Mouse (Mus musculus): ENCODE measurements around the gene Nrg4. TPM values are rescaled to one million over a fixed set of nuclear protein-coding genes. Genes with fewer than 3 reads are reported as not detected.
"Not testable (repeated sequence)": the region's sequence is repeated elsewhere in the genome, so short reads cannot be mapped to it uniquely, and the experiment has no call there.

Gene Nrg4
- polyA plus RNA-seq, 1 experiment = 2.3 TPM

DNA sequence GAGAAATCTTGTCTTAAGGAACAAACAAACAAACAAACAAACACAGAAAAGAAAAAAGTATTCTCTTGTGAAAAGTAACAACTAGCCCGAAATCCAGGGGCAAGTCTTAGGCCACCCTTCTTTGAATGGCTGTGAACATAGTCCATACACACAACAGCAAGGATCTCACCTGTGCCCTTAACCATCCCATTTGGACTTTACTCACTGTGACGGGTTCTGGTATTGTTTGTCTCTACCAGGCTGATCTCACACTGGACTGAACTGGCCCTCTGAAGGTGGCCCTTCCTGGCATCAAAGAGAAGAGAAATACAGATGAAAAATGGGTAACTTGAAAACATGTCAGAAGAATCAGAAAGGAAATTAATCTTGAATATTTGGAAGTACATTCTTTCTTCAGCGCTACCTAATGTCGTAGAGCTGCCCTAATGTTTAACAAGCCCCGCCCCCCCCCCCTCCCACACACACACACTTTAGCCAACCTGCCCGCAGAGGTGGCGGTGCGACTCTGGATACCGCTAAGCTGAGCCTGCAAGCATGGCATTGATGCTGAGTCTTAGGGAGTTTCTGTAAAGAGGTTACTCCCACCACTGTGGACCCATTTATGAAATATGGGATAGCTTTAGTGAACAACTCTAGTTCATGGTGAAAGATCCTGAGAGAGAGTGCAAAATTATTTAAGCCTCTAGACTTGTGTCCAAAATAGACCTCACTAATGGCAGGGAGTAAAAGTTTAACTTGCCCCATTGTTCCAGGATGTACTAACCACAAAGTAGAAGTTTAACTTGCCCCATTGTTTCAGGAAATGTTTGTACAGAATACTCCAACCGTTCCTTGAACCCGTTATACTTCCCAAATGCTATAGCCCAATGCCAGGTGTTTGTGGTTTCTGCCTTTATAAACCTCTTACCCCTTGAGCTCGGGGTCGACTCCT, 90.1 kb downstream of the Nrg4 start:
- Histone ChIP-seq H3K27me3 (ENCODE audit: control insufficient read depth, insufficient read depth, low read length) (no peaks in the 10 kb centered on the region), H3K27ac (ENCODE audit: insufficient read depth, low read length) (no peak overlapping the region), H3K4me3 (replicated peaks; ENCODE audit: insufficient read depth, low read depth, low read length) (no peak overlapping the region), H3K4me1 (ENCODE audit: control insufficient read depth, insufficient read depth, low read length) (no peaks in the 10 kb centered on the region)
- no peak for TF ChIP-seq POLR2A (IDR thresholded peaks at IDR 0.05; ENCODE audit: borderline replicate concordance, insufficient read depth, low read length)
- TF ChIP-seq CTCF (IDR thresholded peaks at IDR 0.05; ENCODE audit: borderline replicate concordance, insufficient read depth, low read depth, low read length) = no peak
- WGBS = 87% methylated on average over 13 of the region's 13 CpGs
- DNase-seq = no peak

DNA sequence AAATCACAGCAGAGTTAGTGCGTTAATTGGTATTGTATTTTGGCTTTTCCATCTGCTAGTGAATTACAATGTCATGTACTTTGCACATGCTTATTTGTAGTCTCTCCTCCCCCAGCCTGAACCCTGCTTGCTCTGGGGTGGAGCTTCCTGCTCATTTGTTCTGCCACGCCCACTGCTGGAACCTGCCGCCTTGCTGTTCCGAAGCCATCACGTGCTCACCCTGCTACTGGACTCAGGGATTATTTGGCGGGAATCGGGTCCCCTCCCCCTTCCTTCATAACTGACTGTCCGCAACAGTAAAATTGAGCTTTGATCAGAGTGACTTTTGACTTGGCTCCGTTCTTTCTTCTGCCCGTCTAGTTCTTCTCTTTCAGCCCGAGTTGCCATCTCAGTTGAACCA, 93.6 kb downstream of the Nrg4 start:
- 74% methylated on average over 11 of the region's 11 CpGs for WGBS
- not testable (repeated sequence) for H3K27ac ChIP-seq (ENCODE audit: insufficient read depth, low read length); H3K4me3 ChIP-seq (replicated peaks; ENCODE audit: insufficient read depth, low read depth, low read length); H3K4me1 ChIP-seq (ENCODE audit: control insufficient read depth, insufficient read depth, low read length); H3K27me3 ChIP-seq (ENCODE audit: control insufficient read depth, insufficient read depth, low read length); DNase-seq

DNA sequence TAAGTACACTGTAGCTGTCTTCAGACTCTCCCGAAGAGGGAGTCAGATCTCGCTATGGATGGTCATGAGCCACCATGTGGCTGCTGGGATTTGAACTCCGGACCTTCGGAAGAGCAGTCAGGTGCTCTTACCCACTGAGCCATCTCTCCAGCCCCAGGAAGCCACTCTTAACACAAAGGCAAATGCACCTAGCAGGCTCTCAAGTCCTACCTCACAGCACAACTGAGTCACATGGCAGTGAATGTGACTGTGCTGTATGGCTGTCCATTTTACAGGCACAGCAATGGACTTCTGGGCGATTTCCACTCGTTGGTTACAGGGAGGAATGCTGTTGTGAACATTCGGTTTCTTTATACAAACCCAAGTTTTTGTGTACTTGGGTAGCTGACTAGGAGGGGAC, 94.1 kb downstream of the Nrg4 start:
- WGBS = 94% methylated on average over 7 of the region's 7 CpGs
- Histone ChIP-seq H3K4me3 (replicated peaks; ENCODE audit: insufficient read depth, low read depth, low read length) (no peak overlapping the region), H3K27ac (ENCODE audit: insufficient read depth, low read length) (no peak overlapping the region), H3K4me1 (ENCODE audit: control insufficient read depth, insufficient read depth, low read length) (no peaks in the 10 kb centered on the region), H3K27me3 (ENCODE audit: control insufficient read depth, insufficient read depth, low read length) (no peaks in the 10 kb centered on the region)
- no peak for TF ChIP-seq CTCF (IDR thresholded peaks at IDR 0.05; ENCODE audit: borderline replicate concordance, insufficient read depth, low read depth, low read length)
- no peak for TF ChIP-seq POLR2A (IDR thresholded peaks at IDR 0.05; ENCODE audit: borderline replicate concordance, insufficient read depth, low read length)
- DNase-seq = no peak

DNA sequence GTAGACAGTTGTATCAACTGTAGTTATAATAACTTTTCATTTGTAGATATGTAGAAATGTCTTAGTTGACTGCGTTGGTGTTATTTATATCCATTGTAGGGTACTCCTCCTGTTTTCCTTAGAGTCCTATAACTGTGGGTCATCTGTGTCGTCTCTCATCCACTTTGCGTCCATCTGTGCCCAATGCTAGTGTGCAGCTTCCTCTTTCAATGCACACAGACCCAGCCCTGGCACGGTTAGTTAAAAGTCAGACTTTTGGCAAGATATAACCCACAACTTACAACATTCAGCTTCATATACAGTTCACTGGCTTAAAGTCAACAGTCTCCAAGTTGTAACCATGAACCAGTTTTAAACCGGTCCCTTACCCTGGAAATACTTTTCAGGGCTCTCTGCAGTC, 94.5 kb downstream of the Nrg4 start:
- 91% methylated on average over 5 of the region's 5 CpGs for WGBS
- TF ChIP-seq CTCF (IDR thresholded peaks at IDR 0.05; ENCODE audit: borderline replicate concordance, insufficient read depth, low read depth, low read length) (no peak), POLR2A (IDR thresholded peaks at IDR 0.05; ENCODE audit: borderline replicate concordance, insufficient read depth, low read length) (no peak)
- no peak for DNase-seq

DNA sequence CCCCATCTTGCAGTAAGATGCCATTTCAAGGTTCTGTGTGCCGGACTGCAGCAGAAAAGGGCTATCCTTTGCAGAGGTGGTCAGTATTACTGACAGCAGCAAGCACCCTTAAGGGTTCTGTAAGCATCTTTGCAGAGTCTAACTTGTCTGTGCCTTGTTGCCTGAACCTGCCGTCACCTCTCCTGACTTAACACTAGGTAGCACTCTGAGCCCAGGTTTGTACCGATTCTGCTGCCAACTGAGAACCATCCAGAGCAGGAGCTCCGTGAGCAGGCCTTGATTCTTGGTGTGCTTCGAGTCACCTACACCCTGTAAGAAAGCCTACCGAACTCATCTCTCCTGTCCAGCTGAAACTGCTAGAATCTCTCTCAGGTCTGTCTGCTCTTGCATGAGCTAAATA, 95.1 kb downstream of the Nrg4 start:
- peak; percentile 68 to 78 for DNase-seq
- no peaks in the 10 kb centered on the region for H3K27me3 ChIP-seq (ENCODE audit: control insufficient read depth, insufficient read depth, low read length)
- TF ChIP-seq POLR2A (IDR thresholded peaks at IDR 0.05; ENCODE audit: borderline replicate concordance, insufficient read depth, low read length) = no peak
- peak; percentile 94 for TF ChIP-seq CTCF (IDR thresholded peaks at IDR 0.05; ENCODE audit: borderline replicate concordance, insufficient read depth, low read depth, low read length)
- H3K27ac ChIP-seq (ENCODE audit: insufficient read depth, low read length) = no peak overlapping the region
- 46% methylated on average over 6 of the region's 6 CpGs for WGBS
- H3K4me3 ChIP-seq (replicated peaks; ENCODE audit: insufficient read depth, low read depth, low read length) = no peak overlapping the region
- no peaks in the 10 kb centered on the region for H3K4me1 ChIP-seq (ENCODE audit: control insufficient read depth, insufficient read depth, low read length)

More for the DNA sequence above, 94.5 kb downstream of the Nrg4 start:
- Histone ChIP-seq H3K4me1 (ENCODE audit: control insufficient read depth, insufficient read depth, low read length) (no peaks in the 10 kb centered on the region), H3K27ac (ENCODE audit: insufficient read depth, low read length) (no peak overlapping the region), H3K27me3 (ENCODE audit: control insufficient read depth, insufficient read depth, low read length) (no peaks in the 10 kb centered on the region), H3K4me3 (replicated peaks; ENCODE audit: insufficient read depth, low read depth, low read length) (no peak overlapping the region)

DNA sequence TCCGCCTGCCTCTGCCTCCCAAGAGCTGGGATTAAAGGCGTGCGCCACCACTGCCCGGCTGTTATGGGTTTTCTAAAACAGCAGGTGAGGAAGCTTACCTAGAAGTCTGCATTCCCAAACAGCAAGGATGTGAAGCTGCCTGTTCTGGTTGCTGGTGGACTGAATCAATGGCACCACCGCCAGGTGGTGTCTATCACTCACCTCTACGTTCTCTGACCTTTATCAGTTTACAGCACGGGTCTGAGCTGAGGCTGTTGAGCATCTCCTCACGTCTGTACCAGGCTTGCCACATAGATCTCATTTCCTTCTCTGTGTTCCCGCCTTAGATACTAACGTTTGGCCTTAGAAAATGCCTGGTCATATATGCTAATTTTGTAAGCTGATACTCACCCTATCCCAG, 97.6 kb downstream of the Nrg4 start:
- no peaks in the 10 kb centered on the region for H3K4me1 ChIP-seq (ENCODE audit: control insufficient read depth, insufficient read depth, low read length)
- TF ChIP-seq POLR2A (IDR thresholded peaks at IDR 0.05; ENCODE audit: borderline replicate concordance, insufficient read depth, low read length) (no peak), CTCF (IDR thresholded peaks at IDR 0.05; ENCODE audit: borderline replicate concordance, insufficient read depth, low read depth, low read length) (no peak)
- no peaks in the 10 kb centered on the region for H3K27me3 ChIP-seq (ENCODE audit: control insufficient read depth, insufficient read depth, low read length)
- H3K27ac ChIP-seq (ENCODE audit: insufficient read depth, low read length) = no peak overlapping the region
- no peak for DNase-seq
- WGBS = 83% methylated on average over 10 of the region's 10 CpGs
- H3K4me3 ChIP-seq (replicated peaks; ENCODE audit: insufficient read depth, low read depth, low read length) = no peak overlapping the region

DNA sequence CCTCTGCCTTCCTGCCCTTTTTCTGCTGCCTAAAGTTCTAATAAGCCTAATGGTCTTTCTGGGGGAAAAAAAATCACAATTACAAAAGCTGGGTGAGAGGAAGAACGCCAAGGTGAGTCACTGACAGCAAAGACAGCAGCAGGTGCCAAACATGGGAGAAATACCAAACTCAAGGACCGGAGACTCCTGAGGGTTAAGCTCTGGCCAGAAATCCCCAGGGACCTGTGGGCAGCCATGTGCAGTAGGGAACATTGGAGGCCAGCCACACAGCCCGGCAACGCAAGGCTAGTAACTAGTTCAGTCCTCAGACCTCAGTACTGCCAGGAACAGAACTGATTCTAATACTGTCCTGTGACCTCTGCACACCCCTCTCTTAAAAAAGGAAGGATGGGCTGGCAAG, 98.5 kb downstream of the Nrg4 start:
- H3K4me3 ChIP-seq (replicated peaks; ENCODE audit: insufficient read depth, low read depth, low read length) = no peak overlapping the region
- no peak for TF ChIP-seq CTCF (IDR thresholded peaks at IDR 0.05; ENCODE audit: borderline replicate concordance, insufficient read depth, low read depth, low read length)
- DNase-seq = no peak
- no peak overlapping the region for H3K27ac ChIP-seq (ENCODE audit: insufficient read depth, low read length)
- 7% methylated on average over 4 of the region's 4 CpGs for WGBS
- H3K4me1 ChIP-seq (ENCODE audit: control insufficient read depth, insufficient read depth, low read length) = no peaks in the 10 kb centered on the region
- H3K27me3 ChIP-seq (ENCODE audit: control insufficient read depth, insufficient read depth, low read length) = no peaks in the 10 kb centered on the region

DNA sequence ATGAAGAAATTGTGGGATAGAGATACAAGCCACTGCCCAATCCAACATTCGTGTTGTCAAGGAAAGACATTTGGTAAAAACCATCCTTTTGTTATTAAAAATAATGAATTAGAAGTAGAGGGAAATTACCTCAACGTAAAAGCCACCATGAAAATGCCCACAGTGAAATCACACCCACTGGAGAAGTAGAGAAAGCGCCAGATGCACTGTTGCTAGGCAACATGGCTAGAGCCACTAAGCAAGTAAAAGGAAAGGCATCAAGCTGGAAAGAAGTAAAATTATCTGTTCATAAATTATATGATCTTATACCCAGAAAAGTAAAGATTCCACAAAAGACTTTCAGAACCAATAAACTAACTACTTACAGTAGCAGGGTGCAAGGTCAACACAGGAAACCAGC, 100.4 kb downstream of the Nrg4 start:
- H3K4me1 ChIP-seq (ENCODE audit: control insufficient read depth, insufficient read depth, low read length) = no peaks in the 10 kb centered on the region
- DNase-seq = no peak
- H3K4me3 ChIP-seq (replicated peaks; ENCODE audit: insufficient read depth, low read depth, low read length) = no peak overlapping the region
- 49% methylated on average over 3 of the region's 3 CpGs for WGBS
- no peak overlapping the region for H3K27ac ChIP-seq (ENCODE audit: insufficient read depth, low read length)
- TF ChIP-seq POLR2A (IDR thresholded peaks at IDR 0.05; ENCODE audit: borderline replicate concordance, insufficient read depth, low read length) = no peak
- no peak for TF ChIP-seq CTCF (IDR thresholded peaks at IDR 0.05; ENCODE audit: borderline replicate concordance, insufficient read depth, low read depth, low read length)
- H3K27me3 ChIP-seq (ENCODE audit: control insufficient read depth, insufficient read depth, low read length) = no peaks in the 10 kb centered on the region
